Mouse (Mus musculus) midbrain, embryonic 10.5 days (tissue): ENCODE results near the gene Lingo1. TPM values are rescaled to one million over a fixed set of nuclear protein-coding genes. Genes with fewer than 3 reads are reported as not detected.
A peak's percentile ranks its signal among the peaks of the same experiment; 100 is the strongest.

Experiments used
- DNase-seq: peaks from one replicate; pipeline ENCODE4 v3.0.0-alpha.2; 2017; ENCODE audit warnings: low spot score
- H3K27ac ChIP-seq: fragments of 300-500 bp; sonication (generic); replicated peaks from 2 replicates; pipeline ENCODE4 v1.5.1; 2016; ENCODE audit warnings: mild to moderate bottlenecking
- H3K27me3 ChIP-seq: fragments of 300-500 bp; sonication (generic); 2 replicates; pipeline ENCODE4 v1.6.1; 2016; ENCODE audit warnings: low read depth, mild to moderate bottlenecking; ENCODE audit not compliant: poor library complexity, severe bottlenecking
- H3K36me3 ChIP-seq: fragments of 300-500 bp; sonication (generic); 2 replicates; pipeline ENCODE4 v1.6.1; 2016; ENCODE audit warnings: mild to moderate bottlenecking, moderate library complexity
- H3K4me1 ChIP-seq: fragments of 300-500 bp; sonication (generic); 2 replicates; pipeline ENCODE4 v1.6.1; 2016
- H3K4me3 ChIP-seq: fragments of 300-500 bp; sonication (generic); 2 replicates; pipeline ENCODE4 v1.5.1; 2016; ENCODE audit warnings: mild to moderate bottlenecking, moderate library complexity
- H3K9me3 ChIP-seq: fragments of 300-500 bp; sonication (generic); replicated peaks from 2 replicates; pipeline ENCODE4 v1.6.1; 2016; ENCODE audit warnings: mild to moderate bottlenecking
- WGBS: fragments of 180-500 bp; shearing (Covaris S2); methylation state at CpG from one replicate; pipeline ENCODE4 v1.1.7; 2016; 5-methylcytosine and 5-hydroxymethylcytosine counted together
- polyA plus RNA-seq: library from polyadenylated mRNA; unstranded; fragments of >200 nt; fragmentation: Nextera tagmentation; extraction: Ambion mirVana; gene quantifications from 2 replicates; pipeline ENCODE4 v1.2.1, GENCODE M21; 2016

Gene Lingo1
- polyA plus RNA-seq, 1 experiment from 2014 or later = 2.8 TPM

DNA sequence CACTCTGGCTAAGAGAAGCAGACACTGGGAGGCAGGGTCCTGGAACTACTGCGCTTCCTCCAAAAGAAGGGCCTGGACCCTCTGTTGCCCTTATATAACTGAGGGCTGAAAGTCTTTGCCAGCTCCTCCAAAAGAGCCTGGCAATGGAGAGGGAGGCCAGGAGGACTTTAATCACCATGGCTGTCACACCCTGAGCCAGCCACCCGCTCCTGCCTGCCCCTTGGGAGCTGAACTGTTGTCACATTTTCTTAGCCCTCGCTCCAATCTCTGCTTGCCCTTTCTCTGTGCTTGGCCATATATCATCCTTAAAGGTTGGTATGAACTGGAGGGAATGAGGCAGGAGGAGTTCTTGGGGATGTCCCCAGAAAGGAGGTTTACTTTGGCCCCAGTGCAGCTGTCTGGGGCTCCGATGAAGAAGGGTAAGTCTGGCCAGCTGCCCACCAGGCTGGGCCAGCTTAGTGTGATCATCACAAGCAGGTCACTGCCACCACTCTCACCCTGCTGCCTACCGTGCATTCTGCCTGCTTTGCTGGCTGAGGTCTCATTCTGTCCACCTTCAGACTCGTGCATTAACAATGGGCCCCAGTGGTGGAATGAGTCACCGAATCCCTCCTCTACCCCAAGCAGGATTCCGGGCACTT lies 204.9 kb downstream of the Lingo1 start:
- 84% methylated on average over 8 of the region's 8 CpGs for WGBS
- 0 out of 2 replicates have a peak overlapping the region, but pooled peaks have one; percentile 23 for H3K27ac ChIP-seq
- H3K4me1 ChIP-seq = peaks cover 29% of the 10 kb centered on the region

DNA sequence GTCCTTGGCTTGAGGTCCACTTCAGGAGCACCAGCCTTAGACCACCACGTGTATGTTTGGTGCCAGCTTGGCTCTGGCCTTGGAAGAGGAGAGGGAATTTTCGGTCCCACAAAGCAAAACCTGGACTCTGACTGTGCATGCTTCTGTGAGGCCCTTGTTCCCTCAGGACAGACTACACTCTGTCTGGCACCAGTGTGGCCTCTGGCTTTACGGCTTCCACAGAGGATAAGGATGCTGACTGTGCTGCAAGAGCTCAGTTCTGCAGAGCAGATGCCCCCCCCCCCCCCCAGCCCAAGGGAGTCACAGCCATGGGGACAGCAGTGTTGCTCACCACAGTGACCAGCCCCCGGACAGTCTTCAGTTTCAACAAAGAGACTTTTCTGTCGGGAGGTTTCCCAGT lies 206.5 kb downstream of the Lingo1 start:
- Histone ChIP-seq H3K4me3 (no peak overlapping the region), H3K27ac (peak overlapping the region; percentile 59), H3K4me1 (peaks cover 36% of the 10 kb centered on the region), H3K27me3 (peaks cover 25% of the 10 kb centered on the region; the same call in 1 of the 2 replicates), H3K36me3 (no peaks in the 10 kb centered on the region), H3K9me3 (no peaks in the 10 kb centered on the region)
- no peak for DNase-seq
- 52% methylated on average over 5 of the region's 5 CpGs for WGBS

More for the DNA sequence above, 204.9 kb downstream of the Lingo1 start:
- Histone ChIP-seq H3K36me3 (no peaks in the 10 kb centered on the region), H3K4me3 (no peak overlapping the region), H3K27me3 (peaks cover 25% of the 10 kb centered on the region; the same call in 1 of the 2 replicates), H3K9me3 (no peaks in the 10 kb centered on the region)
- no peak for DNase-seq

DNA sequence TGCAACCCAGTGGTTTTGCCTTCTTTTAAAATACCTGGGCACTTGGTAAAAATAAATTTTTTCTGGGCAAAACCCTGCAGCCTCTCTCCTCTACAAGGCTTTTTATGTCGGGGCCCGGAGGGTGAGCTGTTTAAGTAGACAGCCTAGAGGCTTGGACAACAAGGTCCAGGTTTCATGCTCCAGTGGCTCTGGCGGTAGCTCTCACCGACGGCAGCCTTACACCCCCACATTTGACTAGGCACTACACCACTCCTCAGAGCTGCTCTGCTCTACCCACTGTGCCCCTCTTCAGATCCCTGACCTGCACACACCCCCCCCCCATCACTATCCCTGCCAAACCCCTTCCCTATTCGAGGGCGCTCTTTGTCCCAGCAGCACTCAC lies 212.2 kb downstream of the Lingo1 start:
- WGBS = 42% methylated on average over 7 of the region's 7 CpGs
- no peak for DNase-seq
- H3K27ac ChIP-seq = peak overlapping the region; percentile 57; the same call in 1 of the 2 replicates
- H3K9me3 ChIP-seq = no peaks in the 10 kb centered on the region
- H3K4me1 ChIP-seq = peaks cover 52% of the 10 kb centered on the region
- no peaks in the 10 kb centered on the region for H3K36me3 ChIP-seq
- no peak overlapping the region for H3K4me3 ChIP-seq
- H3K27me3 ChIP-seq = peaks cover 25% of the 10 kb centered on the region

DNA sequence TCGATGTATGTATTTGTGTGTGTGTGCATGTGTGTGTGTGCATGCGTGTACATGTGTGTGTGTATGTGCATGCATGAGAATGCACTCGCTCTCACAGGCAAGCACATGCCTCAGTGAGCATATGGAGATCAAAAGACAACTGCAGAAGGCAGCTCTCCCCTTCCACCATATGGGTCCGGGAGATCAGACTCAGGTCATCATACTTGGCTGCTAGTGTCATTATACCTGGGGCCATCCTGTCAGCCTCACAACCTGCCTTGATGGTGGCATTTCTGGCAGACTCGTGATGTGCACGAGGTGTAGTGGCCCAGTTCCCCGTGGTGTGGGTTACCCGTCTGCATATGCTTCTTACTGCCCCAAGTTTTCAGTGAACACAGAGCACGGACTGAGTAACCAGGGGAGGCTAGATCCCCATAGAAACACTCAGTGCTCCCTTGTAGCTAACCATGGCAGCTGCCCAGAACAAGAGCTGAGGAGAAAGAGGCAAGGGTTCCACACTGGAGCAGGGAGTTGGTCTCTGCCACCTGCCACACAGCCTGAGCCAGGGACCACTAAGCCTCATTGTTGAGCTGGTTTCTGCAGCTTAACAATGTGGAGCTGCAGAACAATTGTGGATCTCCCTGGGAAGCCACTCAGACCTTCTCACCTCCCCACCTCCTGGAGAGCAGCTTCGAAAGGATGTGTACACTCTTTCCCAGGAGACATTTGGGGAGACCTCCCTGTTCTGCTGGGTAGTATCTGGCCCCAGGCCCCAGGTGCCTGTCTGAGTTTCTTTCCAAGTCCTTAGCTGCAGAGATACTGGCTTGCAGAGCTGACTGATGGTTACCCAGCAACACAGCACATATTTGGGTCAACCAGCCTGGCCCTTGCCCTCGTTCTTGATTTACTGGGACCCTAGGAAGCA lies 212.9 kb downstream of the Lingo1 start:
- peak overlapping the region; percentile 57; the same call in 1 of the 2 replicates for H3K27ac ChIP-seq

DNA sequence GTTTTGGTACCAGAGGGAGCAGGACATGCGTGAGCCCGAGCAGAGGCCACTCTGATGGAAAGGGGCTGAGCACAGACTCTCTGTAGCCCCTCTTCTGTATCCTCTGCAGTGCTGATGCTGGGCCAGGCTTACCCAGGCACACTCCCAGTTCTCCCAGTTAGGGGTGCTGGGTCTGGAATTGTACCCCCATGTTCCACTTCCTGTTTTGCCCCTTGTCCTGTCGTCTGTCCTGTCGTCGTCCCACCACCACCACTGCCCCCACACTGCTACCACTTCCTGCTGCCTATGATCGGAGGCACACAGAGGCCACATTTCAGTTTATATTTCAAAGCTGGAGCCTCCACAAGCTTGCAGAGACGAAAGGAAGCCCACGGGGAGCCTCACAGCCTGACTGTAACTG lies 213.6 kb downstream of the Lingo1 start:
- no peak for DNase-seq
- no peaks in the 10 kb centered on the region for H3K36me3 ChIP-seq
- no peak overlapping the region for H3K4me3 ChIP-seq
- H3K27me3 ChIP-seq = peaks cover 33% of the 10 kb centered on the region
- WGBS = 75% methylated on average over 8 of the region's 8 CpGs
- peaks cover 57% of the 10 kb centered on the region for H3K4me1 ChIP-seq
- no peaks in the 10 kb centered on the region for H3K9me3 ChIP-seq
- H3K27ac ChIP-seq = peak overlapping the region; percentile 28; the same call in 1 of the 2 replicates

More for the DNA sequence above, 212.9 kb downstream of the Lingo1 start:
- DNase-seq = no peak
- Histone ChIP-seq H3K4me1 (peaks cover 52% of the 10 kb centered on the region), H3K4me3 (no peak overlapping the region), H3K27me3 (peaks cover 32% of the 10 kb centered on the region), H3K9me3 (no peaks in the 10 kb centered on the region), H3K36me3 (no peaks in the 10 kb centered on the region)
- 54% methylated on average over 11 of the region's 11 CpGs for WGBS

DNA sequence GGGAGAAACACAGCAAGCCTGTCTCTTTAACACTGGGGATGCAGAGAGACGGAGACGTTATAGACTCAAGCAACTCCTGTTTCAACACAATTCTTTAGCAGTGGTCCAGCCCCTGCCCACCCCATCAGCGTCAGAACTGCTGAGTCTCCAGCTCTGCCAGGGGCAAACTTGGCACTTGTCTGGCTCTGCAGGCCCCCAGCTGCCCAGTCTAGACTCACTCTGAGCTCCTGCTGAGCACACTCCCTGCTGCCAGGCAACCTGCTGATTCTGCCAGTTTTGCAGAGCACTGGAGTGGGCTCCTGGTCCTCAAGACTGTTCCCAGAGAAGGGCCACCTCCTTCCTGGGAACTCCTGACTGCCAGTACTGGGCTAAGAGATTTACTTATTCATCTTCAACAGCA lies 214.6 kb downstream of the Lingo1 start:
- H3K4me1 ChIP-seq = peaks cover 67% of the 10 kb centered on the region
- WGBS = 36% methylated on average over 3 of the region's 3 CpGs
- no peak overlapping the region for H3K27ac ChIP-seq
- peaks cover 29% of the 10 kb centered on the region for H3K27me3 ChIP-seq
- no peaks in the 10 kb centered on the region for H3K9me3 ChIP-seq
- DNase-seq = no peak
- no peaks in the 10 kb centered on the region for H3K36me3 ChIP-seq
- no peak overlapping the region for H3K4me3 ChIP-seq

DNA sequence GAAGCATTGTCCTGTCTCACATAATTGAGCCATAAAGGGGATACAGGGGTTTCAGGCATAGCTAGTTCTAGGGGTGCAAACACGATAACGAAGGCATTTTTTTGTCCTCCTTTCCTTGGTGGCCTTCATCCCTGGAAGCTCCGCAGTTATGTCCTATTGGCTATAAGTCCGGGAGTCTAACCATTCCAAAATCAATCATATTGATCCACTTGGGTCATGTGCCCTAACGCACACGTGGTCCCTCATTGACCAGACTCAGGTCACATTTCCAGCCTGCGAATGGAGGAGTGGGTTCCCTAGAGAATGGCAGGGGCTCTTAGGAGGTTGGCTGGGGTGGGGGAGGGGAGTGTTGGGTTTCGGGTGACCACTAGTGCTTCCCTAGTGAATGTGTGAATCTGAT lies 215.3 kb downstream of the Lingo1 start:
- DNase-seq = no peak
- WGBS = 66% methylated on average over 8 of the region's 8 CpGs
- Histone ChIP-seq H3K27me3 (peaks cover 29% of the 10 kb centered on the region), H3K36me3 (no peaks in the 10 kb centered on the region), H3K4me1 (peaks cover 69% of the 10 kb centered on the region), H3K27ac (no peak overlapping the region), H3K4me3 (no peak overlapping the region), H3K9me3 (no peaks in the 10 kb centered on the region)

DNA sequence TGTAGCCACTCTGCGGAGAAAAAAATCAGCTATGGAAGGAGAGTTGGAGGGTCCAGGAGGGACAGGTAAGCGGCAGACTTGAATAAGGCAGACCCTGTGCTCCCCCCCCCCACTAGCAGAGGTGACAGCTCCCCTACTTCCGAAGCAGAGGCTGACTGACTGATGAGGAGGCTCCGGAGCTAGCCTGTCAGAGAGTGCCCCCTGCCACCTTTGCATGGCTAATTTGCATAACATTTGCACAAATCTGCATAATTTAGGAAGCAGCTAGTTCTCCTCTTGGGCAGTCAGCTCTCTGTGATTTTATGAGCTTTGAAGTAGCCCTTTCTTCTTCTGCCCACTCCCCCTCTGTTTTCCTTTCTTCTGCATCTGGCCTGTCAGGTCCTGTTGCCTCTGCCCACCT lies 216.2 kb downstream of the Lingo1 start:
- peak overlapping the region; percentile 42 for H3K27ac ChIP-seq
- peaks cover 29% of the 10 kb centered on the region for H3K27me3 ChIP-seq
- H3K9me3 ChIP-seq = no peaks in the 10 kb centered on the region
- no peak for DNase-seq
- peaks cover 62% of the 10 kb centered on the region for H3K4me1 ChIP-seq
- no peak overlapping the region for H3K4me3 ChIP-seq
- no peaks in the 10 kb centered on the region for H3K36me3 ChIP-seq
- 30% methylated on average over 4 of the region's 4 CpGs for WGBS

DNA sequence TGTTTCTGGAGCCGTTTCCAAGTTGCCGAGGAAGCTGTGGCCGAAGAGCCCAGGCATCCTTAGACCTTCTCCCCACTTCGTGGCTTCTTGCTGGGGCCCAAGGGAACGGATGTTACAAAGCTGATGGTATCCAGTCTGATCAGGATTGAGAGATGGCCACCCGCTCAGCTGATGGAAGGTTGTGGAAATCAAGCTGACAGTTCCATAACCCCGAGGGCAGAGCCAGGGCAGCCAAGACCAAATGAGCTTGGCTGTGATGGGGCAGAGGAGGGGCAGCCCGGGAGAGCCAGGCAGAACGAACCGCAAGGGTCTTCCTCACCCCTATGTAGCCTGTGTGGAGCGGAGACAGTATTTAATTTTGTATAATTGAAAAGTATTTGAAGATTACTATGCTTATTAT lies 218.9 kb downstream of the Lingo1 start:
- no peaks in the 10 kb centered on the region for H3K36me3 ChIP-seq
- no peak overlapping the region; the same call in 1 of the 2 replicates for H3K4me3 ChIP-seq
- H3K27ac ChIP-seq = peak overlapping the region; percentile 64; the same call in 1 of the 2 replicates
- H3K4me1 ChIP-seq = peaks cover 57% of the 10 kb centered on the region
- no peaks in the 10 kb centered on the region for H3K9me3 ChIP-seq
- DNase-seq = peak; percentile 59
- peaks cover 31% of the 10 kb centered on the region for H3K27me3 ChIP-seq
- 62% methylated on average over 11 of the region's 11 CpGs for WGBS

DNA sequence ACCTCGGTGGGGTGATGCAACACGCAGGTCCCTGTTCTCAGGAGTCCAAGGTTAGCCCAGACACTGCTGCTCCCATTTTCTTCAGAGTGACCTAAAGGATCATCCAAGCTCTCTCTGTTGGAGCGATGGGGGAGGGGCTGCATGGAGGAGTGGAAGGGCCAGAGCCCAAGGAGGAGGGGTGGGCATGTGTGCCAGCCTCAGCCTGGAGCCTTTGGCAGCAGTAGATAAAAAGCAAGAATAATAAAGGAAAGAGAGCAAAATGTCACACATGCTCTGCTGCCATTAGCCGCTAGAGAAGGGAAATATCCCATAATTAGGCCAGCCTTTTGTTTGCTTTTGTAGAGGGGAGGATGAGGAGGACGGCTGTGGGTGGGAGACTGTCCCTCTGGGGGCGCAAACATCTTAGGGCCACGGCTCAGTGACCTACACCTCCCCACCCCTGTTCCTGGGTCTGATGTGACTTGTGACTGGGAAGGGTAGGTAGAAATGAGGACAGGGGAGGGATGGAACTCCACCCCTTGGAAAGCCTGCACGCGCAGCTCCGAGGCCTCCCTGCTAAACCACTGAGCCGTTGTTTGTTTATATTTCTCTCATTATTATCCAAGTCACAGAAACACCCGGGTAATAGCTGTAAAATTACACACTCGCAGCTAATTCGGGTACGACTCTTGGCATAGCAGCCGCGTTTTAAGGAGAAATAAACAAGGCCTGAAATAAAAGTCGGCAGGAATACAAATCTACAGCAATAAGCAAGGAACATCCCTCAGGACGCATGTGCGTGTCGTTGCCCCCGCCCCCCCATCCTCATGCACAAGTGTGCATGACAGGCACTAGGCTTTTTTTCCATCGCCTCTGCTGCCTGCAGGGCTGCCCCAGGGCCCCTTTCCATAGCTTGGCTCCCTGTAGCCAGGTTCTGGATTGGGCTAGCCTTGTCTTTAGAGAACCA lies 223.5 kb downstream of the Lingo1 start:
- H3K9me3 ChIP-seq = no peaks in the 10 kb centered on the region
- no peak overlapping the region for H3K4me3 ChIP-seq
- peaks cover 30% of the 10 kb centered on the region for H3K4me1 ChIP-seq
- no peak for DNase-seq
- H3K27me3 ChIP-seq = 0 out of 2 replicates have a peak, but pooled peaks cover 6% of the 10 kb centered on the region
- WGBS = 70% methylated on average over 23 of the region's 23 CpGs
- peak overlapping the region; percentile 28; the same call in 1 of the 2 replicates for H3K27ac ChIP-seq
- no peaks in the 10 kb centered on the region for H3K36me3 ChIP-seq
